Mouse (Mus musculus) spleen, adult 2 months (tissue): ENCODE measurements around the gene Kcnt2. TPM values are rescaled to one million over a fixed set of nuclear protein-coding genes. Genes with fewer than 3 reads are reported as not detected.

Experiments
- DNase-seq, 2 experiments: peaks; one replicate each; pipeline versions ENCODE4 v3.0.0 to v3.0.0-alpha.2; 2012 to 2021; ENCODE audit warnings: low spot score in 2 of 2, low read depth in 1 of 2
- H3K27ac ChIP-seq: fragments of 200-500 bp; 2 replicates; pipeline ENCODE4 v1.5.1; 2012; ENCODE audit warnings: low read length, inconsistent platforms; ENCODE audit not compliant: insufficient read depth
- H3K27me3 ChIP-seq: fragments of 200-500 bp; 2 replicates; pipeline ENCODE4 v1.6.1; 2012; ENCODE audit warnings: mild to moderate bottlenecking, moderate library complexity, low read length, inconsistent platforms; ENCODE audit not compliant: control insufficient read depth, insufficient read depth
- H3K36me3 ChIP-seq: fragments of 200-500 bp; 2 replicates; pipeline ENCODE4 v1.6.1; 2012; ENCODE audit warnings: mild to moderate bottlenecking, low read length, inconsistent platforms; ENCODE audit not compliant: control insufficient read depth, insufficient read depth
- H3K4me1 ChIP-seq: fragments of 200-500 bp; 2 replicates; pipeline ENCODE4 v1.6.1; 2011; ENCODE audit warnings: inconsistent platforms; ENCODE audit not compliant: control insufficient read depth, insufficient read depth, insufficient read length
- H3K4me3 ChIP-seq: fragments of 200-500 bp; 2 replicates; pipeline ENCODE4 v1.5.1; 2011; ENCODE audit warnings: mild to moderate bottlenecking, inconsistent platforms; ENCODE audit not compliant: insufficient read depth, insufficient read length; ENCODE audit errors: extremely low read depth
- CTCF ChIP-seq: fragments of 200-500 bp; IDR thresholded peaks from 2 replicates; pipeline ENCODE4 v1.5.1; 2011; ENCODE audit warnings: mild to moderate bottlenecking, inconsistent platforms; ENCODE audit not compliant: insufficient read depth, insufficient read length, insufficient replicate concordance; ENCODE audit errors: extremely low read depth
- POLR2A ChIP-seq: fragments of 200-500 bp; IDR thresholded peaks from 2 replicates; pipeline ENCODE4 v1.6.1; 2011; ENCODE audit warnings: low read depth, low read length, inconsistent platforms
- WGBS: fragments of 180-500 bp; shearing (Covaris S2); methylation state at CpG from one replicate; pipeline ENCODE4 v1.1.7; 2018; 5-methylcytosine and 5-hydroxymethylcytosine counted together
- polyA plus RNA-seq: library from polyadenylated mRNA; depleted of rRNA; stranded (reverse); fragments of >200 nt; gene quantifications from 2 replicates; pipeline ENCODE4 v1.2.3, GENCODE M21; 2012; rRNA removed

The Kcnt2 gene
- not detected in 2 replicates for polyA plus RNA-seq

- 5% methylated on average over 21 of the region's 21 CpGs for WGBS
- no peak within 1 kb of the TSS for H3K27ac ChIP-seq
- no peak for DNase-seq
- no peaks in the 10 kb centered on the region for H3K27me3 ChIP-seq
- no peaks in the 10 kb centered on the region for H3K36me3 ChIP-seq
- no peak within 1 kb of the TSS for H3K4me3 ChIP-seq
- H3K4me1 ChIP-seq = no peaks in the 10 kb centered on the region
- no peak for TF ChIP-seq POLR2A
- TF ChIP-seq CTCF = no peak
Observed at GRCm38 (mm10) chr1:140245876-140246597, at the start of gene Kcnt2. Kcnt2 (plus strand) TSS chr1:140246158.

- H3K4me1 ChIP-seq = no peaks in the 10 kb centered on the region
- TF ChIP-seq POLR2A (no peak), CTCF (no peak)
- no peaks in the 10 kb centered on the region for H3K36me3 ChIP-seq
- no peaks in the 10 kb centered on the region for H3K27me3 ChIP-seq
- no peak for DNase-seq
- WGBS = 71% methylated on average over 2 of the region's 2 CpGs
- H3K4me3 ChIP-seq = no peak overlapping the region
- no peak overlapping the region for H3K27ac ChIP-seq
Observed at GRCm38 (mm10) chr1:140205329-140205728, 40.6 kb upstream of the Kcnt2 start.

- Histone ChIP-seq H3K4me3 (no peak overlapping the region), H3K4me1 (no peaks in the 10 kb centered on the region), H3K36me3 (no peaks in the 10 kb centered on the region), H3K27ac (no peak overlapping the region), H3K27me3 (no peaks in the 10 kb centered on the region)
- no peak for DNase-seq
- 55% methylated on average over 2 of the region's 3 CpGs for WGBS
- TF ChIP-seq CTCF (no peak), POLR2A (no peak)
Observed at GRCm38 (mm10) chr1:140225221-140225620, 20.7 kb upstream of the Kcnt2 start.

- 84% methylated on average over 8 of the region's 8 CpGs for WGBS
- Histone ChIP-seq H3K27ac (no peak overlapping the region), H3K36me3 (no peaks in the 10 kb centered on the region), H3K4me1 (no peaks in the 10 kb centered on the region), H3K27me3 (no peaks in the 10 kb centered on the region), H3K4me3 (no peak overlapping the region)
- no peak for DNase-seq
- no peak for TF ChIP-seq CTCF
- no peak for TF ChIP-seq POLR2A
Observed at GRCm38 (mm10) chr1:140226673-140227072, 19.3 kb upstream of the Kcnt2 start.

GRCm38 (mm10) chr1:140245465-140245864, 493 bp upstream of the Kcnt2 start:
- no peaks in the 10 kb centered on the region for H3K27me3 ChIP-seq
- H3K36me3 ChIP-seq = no peaks in the 10 kb centered on the region
- H3K27ac ChIP-seq = no peak overlapping the region
- no peak for TF ChIP-seq POLR2A
- TF ChIP-seq CTCF = no peak
- DNase-seq = no peak
- H3K4me3 ChIP-seq = no peak overlapping the region
- 6% methylated on average over 17 of the region's 17 CpGs for WGBS
- H3K4me1 ChIP-seq = no peaks in the 10 kb centered on the region

- 82% methylated on average over 3 of the region's 3 CpGs for WGBS
- Histone ChIP-seq H3K36me3 (no peaks in the 10 kb centered on the region), H3K4me3 (no peak overlapping the region), H3K27ac (no peak overlapping the region), H3K4me1 (no peaks in the 10 kb centered on the region), H3K27me3 (no peaks in the 10 kb centered on the region)
- DNase-seq = no peak
- TF ChIP-seq POLR2A = no peak
Observed at GRCm38 (mm10) chr1:140264696-140265095, 18.7 kb downstream of the Kcnt2 start.

- no peaks in the 10 kb centered on the region for H3K27me3 ChIP-seq
- no peaks in the 10 kb centered on the region for H3K4me1 ChIP-seq
- H3K36me3 ChIP-seq = no peaks in the 10 kb centered on the region
- 75% methylated on average over 5 of the region's 5 CpGs for WGBS
- H3K27ac ChIP-seq = no peak overlapping the region
- TF ChIP-seq POLR2A (no peak), CTCF (no peak)
- no peak for DNase-seq
- no peak overlapping the region for H3K4me3 ChIP-seq
Observed at GRCm38 (mm10) chr1:140266047-140266446, 20.1 kb downstream of the Kcnt2 start.
